Mouse (Mus musculus): ENCODE measurements around the gene Lypd3. TPM values are rescaled to one million over a fixed set of nuclear protein-coding genes. Genes with fewer than 3 reads are reported as not detected.

The Lypd3 gene
- total RNA-seq (2014; fragmentation: Nextera tagmentation) (not detected in 2 replicates), total RNA-seq (2017) (not detected in 2 replicates)

DNA sequence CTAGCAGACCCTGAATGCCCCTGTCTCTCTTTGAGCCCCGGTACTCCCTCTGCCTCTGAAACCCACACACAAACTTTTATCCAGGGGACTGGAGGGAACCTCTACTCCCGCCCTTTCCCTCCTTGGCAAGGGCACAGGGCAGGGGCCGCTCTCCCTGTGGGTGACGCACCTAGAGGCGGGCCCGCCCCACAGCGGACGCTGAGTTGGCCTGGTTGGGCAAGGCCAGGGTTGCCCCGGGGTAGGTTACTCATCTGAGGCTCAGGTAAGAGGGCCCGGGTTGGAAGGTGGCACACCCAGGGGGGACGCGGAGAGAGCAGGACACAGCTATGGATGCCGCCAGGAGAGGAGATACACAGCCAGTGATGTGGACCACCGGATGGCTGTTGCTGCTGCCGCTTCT lies at the start of gene Lypd3:
Gene Lypd3 (plus strand): TSS at position 287 of the 400 bp plus-strand sequence.
- ATAC-seq (replicated peaks; ENCODE audit: low FRiP score, low TSS enrichment, poor library complexity, severe bottlenecking) = no peak

DNA sequence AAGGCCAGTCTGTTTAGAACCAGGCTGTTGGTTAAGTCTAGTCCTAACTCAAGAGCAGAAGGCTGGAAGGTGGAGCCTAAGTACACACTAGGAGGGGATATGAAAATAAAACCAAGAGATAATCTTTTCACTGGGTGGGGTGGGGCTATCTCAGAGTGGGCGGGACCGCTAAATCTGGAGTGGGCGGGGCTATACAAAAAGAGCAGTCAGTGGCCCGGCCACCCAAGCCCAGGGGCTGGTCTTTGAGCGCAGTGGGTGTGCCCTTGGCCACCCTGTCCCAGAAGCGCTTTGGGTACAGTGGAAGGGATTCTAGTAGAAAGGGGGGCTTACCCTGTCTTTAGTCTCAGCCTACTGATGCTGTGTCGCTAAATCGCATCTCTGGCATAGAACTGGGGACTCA lies 49.5 kb upstream of the Lypd3 start:
- peak; percentile 68 for ATAC-seq (replicated peaks; ENCODE audit: low FRiP score, low TSS enrichment, poor library complexity, severe bottlenecking)

DNA sequence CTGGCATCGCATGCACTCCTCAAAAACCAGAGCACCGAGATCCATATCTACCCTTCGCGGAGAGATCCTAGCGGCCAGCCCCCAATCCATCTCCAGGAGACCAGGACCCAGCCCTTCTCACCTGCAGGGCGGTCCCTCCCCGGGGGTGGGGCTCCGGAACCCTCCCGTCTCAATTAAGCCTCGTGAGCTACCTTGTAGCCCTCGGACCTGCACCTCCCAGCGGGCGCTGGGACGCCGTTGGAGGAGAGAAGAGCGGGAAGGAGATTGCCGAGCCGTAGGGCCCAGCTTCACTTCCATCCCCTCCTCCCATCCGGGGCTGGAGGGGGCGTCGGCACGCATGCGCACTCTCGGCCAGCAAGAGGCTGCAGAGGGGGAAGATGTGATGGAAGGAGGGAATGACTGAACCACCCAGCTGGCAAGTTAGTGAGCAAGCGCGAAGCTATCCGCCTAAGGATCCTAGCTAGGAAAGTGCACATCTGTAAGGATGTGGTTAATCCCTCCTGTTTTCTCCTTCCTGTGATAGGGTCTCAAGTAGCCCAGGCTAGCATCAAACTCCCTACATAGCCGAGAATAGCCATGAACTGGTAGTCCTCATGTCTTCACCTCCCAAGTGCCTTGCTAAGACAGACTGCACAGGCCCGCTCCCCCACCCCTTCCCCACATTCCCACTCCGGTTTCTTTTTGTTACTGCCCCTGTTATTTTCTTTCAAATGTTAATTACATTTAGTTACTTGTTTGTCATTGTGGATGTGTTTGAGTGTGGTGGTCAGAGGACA lies 48.8 kb upstream of the Lypd3 start, which contains the start of the genes Ethe1 and Zfp575:
Gene Ethe1 (plus strand): TSS at position 214 of the 776 bp plus-strand sequence.
Gene Zfp575 (minus strand): TSS at position 312 of the 776 bp plus-strand sequence.
- ATAC-seq (replicated peaks; ENCODE audit: low FRiP score, low TSS enrichment, poor library complexity, severe bottlenecking) = no peak

DNA sequence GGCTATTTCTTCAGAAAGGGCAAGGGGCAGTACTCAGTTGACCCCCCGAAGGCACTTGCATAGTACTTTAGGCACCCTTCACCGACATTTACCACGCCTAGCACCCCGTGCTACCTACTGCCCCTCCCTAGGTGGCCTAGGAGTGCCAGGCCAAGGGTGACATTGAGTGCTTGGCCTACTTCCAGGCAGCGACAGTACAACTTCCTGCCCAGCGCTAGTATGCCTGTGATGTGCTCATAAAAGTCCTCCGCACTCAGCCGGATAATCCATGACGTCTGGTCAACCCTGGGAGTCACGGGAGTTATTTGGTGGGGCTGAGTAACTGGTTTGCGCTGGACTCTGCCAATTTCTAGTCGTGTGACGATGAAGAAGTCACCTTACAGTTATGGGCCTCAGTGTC lies 48.0 kb upstream of the Lypd3 start:
- peak; percentile 17; the same call in 1 of the 2 replicates for ATAC-seq (replicated peaks; ENCODE audit: low FRiP score, low TSS enrichment, poor library complexity, severe bottlenecking)

DNA sequence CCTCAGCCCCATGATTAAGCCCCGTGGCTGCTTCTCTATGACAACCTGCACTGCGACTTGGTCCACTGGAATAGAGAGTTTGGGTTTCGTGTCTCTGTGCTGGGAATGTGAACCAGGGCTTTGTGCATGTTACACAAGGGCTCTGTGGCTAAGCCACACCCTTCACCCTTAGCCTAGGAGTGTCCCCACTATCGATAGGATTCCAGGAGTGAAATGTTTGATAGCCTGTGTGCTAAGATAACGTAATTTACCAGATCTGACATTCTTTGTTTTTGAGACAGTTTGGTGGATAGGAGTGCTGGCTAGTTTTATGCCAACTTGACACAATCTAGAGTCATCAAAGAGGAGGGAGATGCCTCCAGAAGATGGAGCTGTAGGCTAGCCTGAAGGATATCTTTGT lies 44.6 kb upstream of the Lypd3 start:
- peak; percentile 62 for ATAC-seq (replicated peaks; ENCODE audit: low FRiP score, low TSS enrichment, poor library complexity, severe bottlenecking)

DNA sequence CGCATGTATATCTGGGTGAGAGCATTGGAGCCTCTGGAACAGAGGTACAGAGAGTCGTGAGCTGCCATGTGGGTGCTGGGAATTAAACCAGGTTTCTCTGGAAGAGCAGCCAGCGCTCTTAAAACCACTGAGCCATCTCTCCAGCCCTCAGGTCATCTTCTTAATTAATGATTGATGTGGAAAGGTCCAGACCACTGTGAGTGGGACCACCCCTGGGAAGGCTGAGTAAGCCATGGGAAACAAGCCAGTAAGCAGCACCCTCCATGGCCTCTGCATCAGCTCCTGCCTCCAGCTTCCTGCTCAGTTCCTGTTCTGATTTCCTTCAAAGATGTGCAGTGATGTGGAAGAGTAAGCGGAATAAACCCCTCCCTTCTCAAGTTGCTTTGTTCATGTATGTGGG lies 44.2 kb upstream of the Lypd3 start:
- ATAC-seq (replicated peaks; ENCODE audit: low FRiP score, low TSS enrichment, poor library complexity, severe bottlenecking) = no peak

DNA sequence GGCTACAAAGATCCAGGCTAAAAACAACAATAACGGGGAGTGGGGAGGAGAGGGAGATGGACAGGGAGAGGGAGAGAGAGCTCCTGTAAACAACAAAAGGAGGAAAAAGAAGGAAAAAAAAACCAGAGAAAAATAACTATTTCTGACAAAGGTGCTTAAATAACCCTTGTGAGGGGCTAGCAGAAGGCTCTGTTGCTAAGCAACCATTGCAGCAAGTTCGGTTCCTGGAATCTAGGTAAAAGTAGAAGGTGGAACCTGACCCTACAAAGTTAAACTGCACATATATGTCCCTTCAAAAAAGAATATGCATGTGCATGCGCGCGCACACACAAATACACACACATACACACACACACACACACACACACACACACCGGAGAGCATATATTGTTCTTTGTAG lies 43.6 kb upstream of the Lypd3 start:
- no peak for ATAC-seq (replicated peaks; ENCODE audit: low FRiP score, low TSS enrichment, poor library complexity, severe bottlenecking)

DNA sequence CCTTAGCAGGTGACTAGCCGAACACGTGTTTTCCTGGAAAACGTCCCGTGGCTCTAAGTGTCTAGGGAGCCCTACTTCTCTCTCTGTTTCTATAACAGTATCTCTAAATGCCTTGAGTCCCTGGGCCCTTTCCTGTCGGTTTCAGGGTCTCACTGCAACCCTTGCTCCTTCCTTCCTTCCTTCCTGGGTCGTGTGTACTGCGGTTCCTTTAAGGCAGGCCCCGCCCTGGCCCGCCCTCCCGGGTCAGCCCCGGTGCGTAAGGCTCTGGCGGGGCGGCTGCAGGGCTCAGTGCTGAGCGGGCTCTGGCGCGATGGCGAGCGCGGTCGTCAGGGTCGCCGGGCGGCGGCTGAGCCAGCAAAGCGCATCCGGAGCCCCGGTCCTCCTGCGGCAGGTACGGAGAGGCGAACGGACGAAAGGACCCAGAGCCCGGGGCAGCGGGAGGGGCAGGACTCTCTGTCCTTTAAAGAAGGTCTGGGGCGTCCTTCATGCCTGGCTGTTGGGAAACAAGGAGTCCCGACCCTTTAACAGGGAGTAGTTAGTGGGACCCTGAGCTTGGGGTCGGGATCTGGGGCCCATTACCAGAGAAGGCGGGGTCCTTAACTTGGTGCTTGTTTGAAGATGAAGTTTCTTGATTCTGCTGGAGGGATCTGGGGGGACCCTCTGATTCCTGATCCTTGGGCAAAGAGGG lies 42.6 kb upstream of the Lypd3 start:
- peak; percentile 81 for ATAC-seq (replicated peaks; ENCODE audit: low FRiP score, low TSS enrichment, poor library complexity, severe bottlenecking)

DNA sequence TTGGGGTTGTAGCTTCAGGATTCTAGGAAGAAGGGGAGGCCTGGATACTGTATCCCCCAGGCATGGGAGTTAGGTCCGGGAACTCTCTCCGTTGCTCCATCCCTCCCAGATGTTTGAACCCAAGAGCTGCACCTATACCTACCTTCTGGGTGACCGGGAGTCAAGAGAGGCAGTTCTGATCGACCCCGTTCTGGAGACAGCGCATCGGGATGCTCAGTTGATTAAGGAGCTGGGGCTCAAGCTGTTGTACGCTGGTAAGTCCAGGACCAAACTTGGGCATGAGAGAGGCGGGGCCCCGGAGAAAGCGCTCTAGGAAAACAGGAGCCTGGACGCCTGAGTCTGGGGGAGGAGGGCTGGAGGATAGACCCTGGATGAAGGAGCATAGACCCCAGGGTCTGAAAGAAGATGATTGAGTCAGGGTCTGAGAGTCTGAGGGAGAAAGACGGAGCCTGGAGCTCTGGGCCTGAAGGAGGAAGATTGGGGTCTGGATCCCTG lies 42.0 kb upstream of the Lypd3 start:
- ATAC-seq (replicated peaks; ENCODE audit: low FRiP score, low TSS enrichment, poor library complexity, severe bottlenecking) = no peak

DNA sequence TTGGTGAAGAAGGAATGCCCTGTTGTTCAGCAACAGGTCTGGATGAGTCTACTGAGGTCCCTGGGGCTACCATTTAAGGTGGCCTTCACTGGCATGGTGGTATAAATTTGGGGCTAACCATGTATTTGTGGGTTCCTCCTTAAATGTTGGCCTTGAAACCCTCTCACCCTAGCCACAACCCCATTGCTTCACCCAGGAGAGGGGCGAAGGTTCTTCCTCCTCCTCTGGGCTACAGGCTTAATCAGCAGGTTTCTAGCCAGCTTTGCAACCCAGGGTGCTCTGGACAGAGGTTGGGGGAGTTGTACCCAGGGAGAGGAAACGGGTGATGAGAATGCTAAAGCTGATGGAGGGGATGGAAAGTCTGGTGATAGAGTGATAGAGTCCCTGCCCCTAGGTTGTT lies 40.9 kb upstream of the Lypd3 start:
- ATAC-seq (replicated peaks; ENCODE audit: low FRiP score, low TSS enrichment, poor library complexity, severe bottlenecking) = no peak

DNA sequence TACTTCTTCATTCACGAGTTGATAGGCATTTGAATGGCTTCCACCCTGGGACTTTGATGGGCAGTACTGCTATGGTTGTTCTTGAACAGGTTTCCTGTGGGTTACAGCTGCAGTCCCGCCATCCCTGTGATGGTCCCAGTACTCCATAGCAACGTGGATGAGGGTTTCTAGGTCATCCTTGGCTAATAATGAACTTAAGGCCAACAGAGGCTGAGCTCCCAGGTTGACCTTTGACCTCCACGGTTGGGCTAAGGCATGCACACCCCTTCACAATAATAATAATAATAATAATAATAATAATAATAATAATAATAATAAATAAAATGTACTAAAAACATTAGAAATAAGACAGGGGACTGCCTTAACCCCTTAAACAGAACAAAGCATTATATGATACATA lies 38.2 kb upstream of the Lypd3 start:
- no peak for ATAC-seq (replicated peaks; ENCODE audit: low FRiP score, low TSS enrichment, poor library complexity, severe bottlenecking)

DNA sequence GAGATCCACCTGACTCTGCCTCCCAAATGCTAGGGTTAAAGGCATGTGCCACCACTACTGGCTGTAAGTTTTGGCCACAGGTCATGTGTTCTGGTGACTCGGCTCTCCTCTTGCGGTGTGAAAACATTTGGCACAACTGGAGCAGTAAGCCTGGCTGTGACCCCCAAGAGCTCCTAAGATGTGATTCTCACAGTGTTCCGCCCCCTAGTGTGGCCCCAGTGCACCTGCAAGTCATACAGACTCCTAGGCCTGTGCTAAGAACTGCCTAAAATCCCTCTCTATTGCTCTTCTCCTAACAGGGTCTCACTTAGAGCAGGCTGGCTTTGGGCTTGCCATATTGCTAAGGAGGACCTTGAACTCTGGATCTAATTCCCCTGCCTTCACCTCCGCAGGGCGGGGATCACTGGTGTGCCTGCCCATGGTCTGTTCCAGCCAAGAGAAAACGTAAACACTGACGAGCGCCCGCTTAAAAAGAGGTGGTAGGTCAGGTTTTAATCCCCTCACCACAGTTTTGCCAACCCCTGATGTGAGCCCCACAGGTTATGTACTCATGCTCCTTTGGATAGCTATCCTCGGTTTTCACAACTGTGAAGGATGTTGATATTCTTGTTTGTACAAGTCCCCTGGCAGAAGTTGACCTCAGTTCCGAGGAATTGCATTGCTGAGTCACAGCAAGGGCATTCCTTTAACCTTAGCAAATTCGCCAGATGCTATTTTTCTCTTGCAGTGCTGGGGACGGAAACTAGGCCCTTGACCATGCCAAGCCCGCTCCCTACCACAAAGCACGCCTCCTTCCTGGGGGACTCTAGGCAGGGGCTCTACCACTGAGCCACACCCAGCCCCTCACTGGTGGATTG lies 36.9 kb upstream of the Lypd3 start:
- ATAC-seq (replicated peaks; ENCODE audit: low FRiP score, low TSS enrichment, poor library complexity, severe bottlenecking) = peak; percentile 58

DNA sequence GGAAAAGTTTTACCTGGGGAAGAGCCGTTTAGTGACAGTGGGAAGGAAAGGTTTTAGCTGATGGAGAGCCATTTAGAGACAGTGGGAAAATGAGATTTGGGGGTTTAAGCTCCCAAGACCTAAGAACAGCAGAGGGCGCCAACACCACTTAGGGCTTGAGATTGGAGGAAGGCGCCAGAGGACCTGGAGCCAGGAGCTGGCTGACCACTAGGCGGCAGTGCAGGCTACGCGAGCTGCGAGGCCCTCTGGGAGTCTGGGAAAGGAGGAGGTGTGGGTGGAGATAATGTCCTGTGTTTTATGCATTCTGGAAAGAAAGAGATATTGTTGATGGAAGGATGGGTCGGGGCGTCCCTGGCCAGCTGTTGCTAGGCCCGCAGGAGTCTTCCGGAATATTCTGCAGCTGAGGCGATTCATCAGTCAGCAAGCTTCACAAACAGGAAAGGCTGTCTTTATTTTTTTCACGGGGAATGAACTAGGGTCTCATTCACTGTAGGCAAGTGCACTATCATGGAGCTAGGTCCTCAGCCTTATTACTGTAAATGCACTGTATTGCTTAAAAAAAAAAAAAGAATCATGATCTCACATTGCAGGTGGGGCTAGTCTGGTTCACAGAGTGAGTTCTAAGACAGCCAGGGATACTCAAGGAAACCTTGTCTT lies 35.3 kb upstream of the Lypd3 start:
- peak; percentile 97 for ATAC-seq (replicated peaks; ENCODE audit: low FRiP score, low TSS enrichment, poor library complexity, severe bottlenecking)

DNA sequence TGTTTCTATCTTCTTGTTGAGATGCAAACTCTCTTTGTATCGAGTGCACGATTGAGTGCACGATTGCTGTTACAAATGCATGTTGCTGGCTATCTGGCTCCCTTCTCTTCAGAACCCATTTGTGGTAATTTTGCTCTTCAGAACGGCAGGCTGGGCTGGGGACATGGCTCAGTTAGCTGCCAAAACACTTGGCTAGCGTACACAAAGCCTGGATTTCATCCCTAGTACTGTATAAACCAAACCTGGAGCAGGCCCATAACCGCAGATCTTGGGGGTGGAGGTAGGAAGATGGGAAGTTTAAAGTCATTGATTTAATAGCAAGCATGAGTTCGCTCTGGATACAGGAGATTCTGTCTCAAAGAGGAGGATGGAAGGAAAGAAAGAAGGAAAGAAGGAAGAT lies 30.8 kb upstream of the Lypd3 start:
- no peak for ATAC-seq (replicated peaks; ENCODE audit: low FRiP score, low TSS enrichment, poor library complexity, severe bottlenecking)

DNA sequence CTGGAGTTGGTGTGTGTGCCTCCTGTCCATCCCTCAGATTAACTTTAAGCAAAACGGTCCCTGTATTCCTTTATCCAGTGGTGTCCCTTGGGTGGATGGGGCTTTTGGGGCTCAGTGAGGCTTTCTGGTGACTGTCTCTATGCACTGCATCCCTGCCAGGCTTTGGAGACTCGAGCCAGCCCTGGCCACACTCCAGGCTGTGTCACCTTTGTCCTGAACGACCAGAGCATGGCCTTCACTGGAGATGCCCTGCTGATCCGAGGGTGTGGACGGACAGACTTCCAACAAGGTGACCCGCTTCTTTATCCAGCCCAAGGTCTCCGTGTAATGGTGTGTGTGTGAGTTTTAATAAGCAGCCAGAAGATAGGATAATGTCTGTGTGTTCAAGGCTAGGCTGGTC lies 30.3 kb upstream of the Lypd3 start:
- ATAC-seq (replicated peaks; ENCODE audit: low FRiP score, low TSS enrichment, poor library complexity, severe bottlenecking) = no peak

DNA sequence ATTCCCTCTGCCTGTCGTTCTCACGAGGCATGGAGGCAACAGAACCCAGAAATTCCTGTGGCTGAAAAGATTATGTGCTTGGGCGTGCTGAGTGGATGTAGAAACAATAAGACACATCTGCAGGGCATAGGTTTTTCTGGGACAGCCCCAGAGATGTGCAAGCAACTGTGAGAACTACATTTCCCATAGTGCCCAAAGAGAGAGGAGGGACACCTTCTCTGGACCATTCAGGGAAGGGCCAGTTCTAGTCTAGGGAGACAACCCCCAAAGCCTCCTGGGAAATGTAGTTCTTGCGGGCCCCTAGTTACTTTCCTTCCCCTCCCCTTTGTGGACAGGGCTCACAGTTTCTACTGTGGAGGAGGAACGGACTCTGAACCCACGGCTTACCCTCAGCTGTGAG lies 28.3 kb upstream of the Lypd3 start:
- ATAC-seq (replicated peaks; ENCODE audit: low FRiP score, low TSS enrichment, poor library complexity, severe bottlenecking) = peak; percentile 77

DNA sequence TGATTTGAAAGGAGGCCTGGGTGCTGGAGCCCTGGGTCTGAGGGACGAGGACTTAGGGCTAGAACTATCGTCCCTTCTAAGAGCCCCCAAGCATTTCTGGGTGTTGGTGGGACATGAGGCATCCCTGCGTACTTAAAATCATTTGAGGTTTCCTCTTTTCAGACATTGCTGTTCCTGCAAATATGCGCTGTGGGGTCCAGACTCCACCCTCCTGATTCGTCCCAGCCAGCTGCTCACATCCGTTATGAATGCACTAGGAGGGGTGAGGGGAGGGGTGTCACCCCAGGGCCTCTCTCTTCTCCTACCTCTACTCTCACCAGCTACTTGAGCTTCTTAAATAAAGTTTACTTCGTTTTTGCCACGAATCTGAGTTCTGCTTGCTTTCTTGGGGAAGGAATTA lies 27.8 kb upstream of the Lypd3 start:
- no peak for ATAC-seq (replicated peaks; ENCODE audit: low FRiP score, low TSS enrichment, poor library complexity, severe bottlenecking)

DNA sequence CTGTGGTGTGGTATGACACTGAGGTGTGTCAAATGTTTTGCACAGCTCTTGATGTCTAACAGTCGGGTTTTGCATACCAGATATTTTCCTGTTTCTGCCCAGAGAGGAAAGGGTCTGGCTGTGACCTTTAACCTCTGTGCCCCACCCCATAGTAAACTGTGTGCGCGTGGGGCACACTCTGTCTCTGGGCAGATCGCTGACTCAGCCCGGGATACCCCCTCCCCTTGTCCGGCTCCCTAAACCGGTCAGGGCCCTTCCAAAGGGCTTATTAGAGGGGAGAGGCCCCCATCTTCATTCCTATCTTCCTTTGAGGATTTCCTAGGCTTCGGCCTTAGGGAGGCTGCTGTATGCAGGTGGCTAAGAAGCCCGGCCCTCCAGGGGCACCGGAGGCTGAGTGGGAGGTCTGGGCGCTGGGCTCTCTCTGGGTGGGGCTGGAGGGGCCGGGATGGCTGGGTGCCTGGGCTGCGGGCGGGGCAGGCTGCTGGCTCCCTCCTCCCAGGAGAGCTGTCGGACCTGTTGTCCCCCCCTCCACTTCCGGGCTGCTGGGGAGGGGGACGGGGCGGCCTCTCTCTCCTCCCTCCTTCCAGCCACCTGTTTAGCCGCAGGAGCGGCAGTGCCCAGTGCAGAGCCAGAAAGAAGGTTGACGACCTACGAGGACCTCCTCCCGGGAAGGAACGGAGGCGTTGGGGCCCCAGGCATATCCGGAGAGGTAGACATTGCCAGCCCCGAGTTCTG lies 26.0 kb upstream of the Lypd3 start, which contains the start of gene Phldb3:
Gene Phldb3 (plus strand): TSS at position 620 of the 735 bp plus-strand sequence.
- peak; percentile 42 for ATAC-seq (replicated peaks; ENCODE audit: low FRiP score, low TSS enrichment, poor library complexity, severe bottlenecking)

Data from megakaryocyte-erythroid progenitor cell, adult 5-6 weeks (primary cell).